Comparison of ENCODE assay signal across 10 mouse cellular contexts in genomic region chr5:143253186-143253880, GRCm38 (mm10). TPM values are rescaled to one million over a fixed set of nuclear protein-coding genes. Genes with fewer than 3 reads are reported as not detected.
DNase-seq lines count a peak whose midpoint lies in the region; ATAC-seq and TF ChIP-seq lines count a peak whose summit lies in the region.
"Had no signal": no experiment of that assay in that cellular context is flagged by ENCODE, and none has a peak within 500 bp of the region (broad histone marks: within the 10 kb centered on the region; RNA-seq: fewer than 3 reads in every experiment).

No protein-coding gene starts in this region.

- H3K4me2 ChIP-seq in kidney, embryonic 15.5 days = peak overlapping the region; percentile 90
- peak overlapping the region; percentile 62 for H3K4me2 ChIP-seq in intestine, embryonic 14.5 days (ENCODE audit: low read length)
- H3K4me2 ChIP-seq in neural tube, embryonic 14.5 days (ENCODE audit: low read depth, low read length) = peak overlapping the region; percentile 45

- 5% methylated on average over 102 of the region's 103 CpGs for WGBS in kidney, embryonic 15.5 days
- 45% methylated on average over 103 of the region's 103 CpGs for WGBS in kidney, adult 2 months
- 5% methylated on average over 98 of the region's 103 CpGs for WGBS in intestine, embryonic 14.5 days
- WGBS in neural tube, embryonic 14.5 days = 8% methylated on average over 95 of the region's 103 CpGs

- TF ChIP-seq CTCF in kidney, adult 2 months (conservative IDR thresholded peaks at IDR 0.05; ENCODE audit: insufficient read depth, insufficient read length, low read depth, low read length) = no peak

- ATAC-seq in kidney, embryonic 15.5 days (replicated peaks; ENCODE audit: low FRiP score) = peak; percentile 20
- ATAC-seq in intestine, embryonic 14.5 days (replicated peaks; ENCODE audit: low FRiP score, low TSS enrichment, low read depth) = peak; percentile 18; the same call in 1 of the 2 replicates
- no peak; the same call in 1 of the 2 replicates for ATAC-seq in neural tube, embryonic 14.5 days (ENCODE audit: low read depth)

- H3K9me3 ChIP-seq in kidney, embryonic 15.5 days (replicated peaks) = no peaks in the 10 kb centered on the region
- no peaks in the 10 kb centered on the region for H3K9me3 ChIP-seq in intestine, embryonic 14.5 days (ENCODE audit: control insufficient read depth, low read length)
- no peaks in the 10 kb centered on the region for H3K9me3 ChIP-seq in neural tube, embryonic 14.5 days (ENCODE audit: control insufficient read depth, low read length)

- no peak for TF ChIP-seq POLR2A in kidney, adult 2 months (IDR thresholded peaks at IDR 0.05; ENCODE audit: low read depth, low read length)

- H3K4me1 ChIP-seq in kidney, embryonic 15.5 days = peaks cover 27% of the 10 kb centered on the region
- no peaks in the 10 kb centered on the region for H3K4me1 ChIP-seq in kidney, adult 2 months (ENCODE audit: control insufficient read depth, insufficient read depth, low read length)
- peaks cover 4% of the 10 kb centered on the region for H3K4me1 ChIP-seq in intestine, embryonic 14.5 days (replicated peaks; ENCODE audit: control insufficient read depth, insufficient read depth, low read length)
- peaks cover 10% of the 10 kb centered on the region for H3K4me1 ChIP-seq in neural tube, embryonic 14.5 days (ENCODE audit: control insufficient read depth, insufficient read depth, low read length)

- no peak for DNase-seq in kidney, adult 2 months
- peak; percentile 46 for DNase-seq in NIH3T3 (ENCODE audit: low read depth)
- peak; percentile 51 for DNase-seq in embryo, embryonic 10 days (ENCODE audit: low spot score)
- DNase-seq in intestine, embryonic 14.5 days (ENCODE audit: low spot score) = peak; percentile 79
- no peak for DNase-seq in layer of hippocampus, postnatal 36 days
- no peak for DNase-seq in gastrocnemius, postnatal 4 days (ENCODE audit: low spot score in 2 of 2)

- no peak overlapping the region for H3K27ac ChIP-seq in kidney, embryonic 15.5 days
- no peak overlapping the region for H3K27ac ChIP-seq in kidney, adult 2 months (ENCODE audit: insufficient read depth, low read depth, low read length)
- no peak overlapping the region for H3K27ac ChIP-seq in intestine, embryonic 14.5 days (ENCODE audit: low read depth)
- H3K27ac ChIP-seq in neural tube, embryonic 14.5 days (ENCODE audit: low read depth, low read length) = no peak overlapping the region

- H3K36me3 ChIP-seq in kidney, embryonic 15.5 days = peaks cover 35% of the 10 kb centered on the region
- H3K36me3 ChIP-seq in kidney, adult 2 months (ENCODE audit: control insufficient read depth, insufficient read depth, low read length) = peaks cover 4% of the 10 kb centered on the region; the same call in 1 of the 2 replicates
- peaks cover 31% of the 10 kb centered on the region for H3K36me3 ChIP-seq in intestine, embryonic 14.5 days (ENCODE audit: control insufficient read depth, insufficient read depth, low read length)
- H3K36me3 ChIP-seq in neural tube, embryonic 14.5 days (ENCODE audit: control insufficient read depth, insufficient read depth, low read length) = peaks cover 39% of the 10 kb centered on the region

- H3K4me3 ChIP-seq in kidney, embryonic 15.5 days (replicated peaks) = peak overlapping the region; percentile 49
- no peak overlapping the region for H3K4me3 ChIP-seq in kidney, adult 2 months (ENCODE audit: insufficient read depth, low read depth, low read length)
- H3K4me3 ChIP-seq in intestine, embryonic 14.5 days (ENCODE audit: low read depth, low read length) = peak overlapping the region; percentile 33
- peak overlapping the region; percentile 19; the same call in 1 of the 2 replicates for H3K4me3 ChIP-seq in neural tube, embryonic 14.5 days (ENCODE audit: low read depth, low read length)
- H3K4me3 ChIP-seq: myocyte had no signal

- H3K27me3 ChIP-seq in kidney, embryonic 15.5 days = peaks cover 77% of the 10 kb centered on the region
- no peaks in the 10 kb centered on the region for H3K27me3 ChIP-seq in kidney, adult 2 months (replicated peaks; ENCODE audit: control insufficient read depth, insufficient read depth, low read length)
- peaks cover 62% of the 10 kb centered on the region for H3K27me3 ChIP-seq in intestine, embryonic 14.5 days (replicated peaks; ENCODE audit: control insufficient read depth, insufficient read depth, low read length)
- H3K27me3 ChIP-seq in neural tube, embryonic 14.5 days (ENCODE audit: control insufficient read depth, insufficient read depth, low read length) = peaks cover 49% of the 10 kb centered on the region

- H3K9ac ChIP-seq in kidney, embryonic 15.5 days = peak overlapping the region; percentile 23; the same call in 1 of the 2 replicates
- H3K9ac ChIP-seq in intestine, embryonic 14.5 days (ENCODE audit: low read length) = no peak overlapping the region
- H3K9ac ChIP-seq in neural tube, embryonic 14.5 days (replicated peaks; ENCODE audit: low read depth, low read length) = 0 out of 2 replicates have a peak overlapping the region, but pooled peaks have one; percentile 11

RNA-seq across cellular contexts. Expression of gene Zfp316, which starts 16.5 kb away (rescaled TPM):
- polyA plus RNA-seq in kidney, embryonic 15.5 days (2015; fragmentation: Nextera tagmentation; extraction: Ambion mirVana) = 3.2 and 3.3 TPM in 2 replicates
- 4.5 and 6.4 TPM in 2 replicates for polyA plus RNA-seq in kidney, adult 2 months (2012; rRNA removed)
- 1.2 and 2.0 TPM in 2 replicates for polyA plus RNA-seq in intestine, embryonic 14.5 days (2014; fragmentation: Nextera tagmentation; extraction: Ambion mirVana)
- polyA plus RNA-seq in neural tube, embryonic 14.5 days (2014; fragmentation: Nextera tagmentation; extraction: Ambion mirVana) = 5.2 and 7.0 TPM in 2 replicates
- total RNA-seq in layer of hippocampus, postnatal 36 days (2021) = 10 to 100 TPM; 21.4 to 22.3 TPM
- 1 to 10 TPM; 6.7 to 6.8 TPM for total RNA-seq in gastrocnemius, postnatal 4 days (2021)

RNA-seq across cellular contexts. Expression of gene Zfp12, which starts 18.4 kb away (rescaled TPM):
- polyA plus RNA-seq in kidney, embryonic 15.5 days (2015; fragmentation: Nextera tagmentation; extraction: Ambion mirVana) = 15.6 and 17.0 TPM in 2 replicates
- 8.5 and 9.6 TPM in 2 replicates for polyA plus RNA-seq in kidney, adult 2 months (2012; rRNA removed)
- polyA plus RNA-seq in intestine, embryonic 14.5 days (2014; fragmentation: Nextera tagmentation; extraction: Ambion mirVana) = 14.0 and 16.6 TPM in 2 replicates
- polyA plus RNA-seq in neural tube, embryonic 14.5 days (2014; fragmentation: Nextera tagmentation; extraction: Ambion mirVana) = 24.0 and 31.0 TPM in 2 replicates
- 10 to 100 TPM; 33.0 to 35.7 TPM for total RNA-seq in layer of hippocampus, postnatal 36 days (2021)
- total RNA-seq in gastrocnemius, postnatal 4 days (2021) = 10 to 100 TPM; 14.0 to 15.9 TPM

RNA-seq across cellular contexts. Expression of gene Spdye4a, which starts 26.6 kb away (rescaled TPM):
- polyA plus RNA-seq in kidney, embryonic 15.5 days (2015; fragmentation: Nextera tagmentation; extraction: Ambion mirVana) = not detected in 2 replicates
- 0.08 TPM in 1 of 2 replicates, not detected in the other for polyA plus RNA-seq in kidney, adult 2 months (2012; rRNA removed)
- polyA plus RNA-seq in intestine, embryonic 14.5 days (2014; fragmentation: Nextera tagmentation; extraction: Ambion mirVana) = not detected in 2 replicates
- polyA plus RNA-seq in neural tube, embryonic 14.5 days (2014; fragmentation: Nextera tagmentation; extraction: Ambion mirVana) = 0.15 TPM in 1 of 2 replicates, not detected in the other
- total RNA-seq in layer of hippocampus, postnatal 36 days (2021) = not detected
- total RNA-seq in gastrocnemius, postnatal 4 days (2021) = not detected
- total RNA-seq: adrenal gland, postnatal 36 days had no signal
- polyA plus RNA-seq: myocyte had no signal

RNA-seq across cellular contexts. Expression of gene Zfp853, which starts 40.1 kb away (rescaled TPM):
- 0.08 TPM in 2 replicates for polyA plus RNA-seq in kidney, embryonic 15.5 days (2015; fragmentation: Nextera tagmentation; extraction: Ambion mirVana)
- polyA plus RNA-seq in kidney, adult 2 months (2012; rRNA removed) = 0.99 and 1.1 TPM in 2 replicates
- polyA plus RNA-seq in intestine, embryonic 14.5 days (2014; fragmentation: Nextera tagmentation; extraction: Ambion mirVana) = not detected in 2 replicates
- 0.17 and 0.29 TPM in 2 replicates for polyA plus RNA-seq in neural tube, embryonic 14.5 days (2014; fragmentation: Nextera tagmentation; extraction: Ambion mirVana)
- total RNA-seq in layer of hippocampus, postnatal 36 days (2021) = 1 to 10 TPM; 4.7 to 4.8 TPM
- total RNA-seq in gastrocnemius, postnatal 4 days (2021) = under 1 TPM; 0.69 to 0.70 TPM

Comparison
In these comparisons a context has a peak if more than half of its experiments do, and no peak if none do; other contexts are left out.
1. DNase-seq: peak in NIH3T3 (single experiment), embryo, embryonic 10 days (single experiment) and intestine, embryonic 14.5 days (single experiment); none in kidney, adult 2 months (single experiment), layer of hippocampus, postnatal 36 days (0 of 2) and gastrocnemius, postnatal 4 days (0 of 2).
2. Peak in every context shown above with its lines, with median percentiles within 50 percentile points of each other: H3K4me2 ChIP-seq.